Mouse (Mus musculus) urinary bladder, postnatal 36 days (tissue): ENCODE results near the gene Rabgap1.
A peak's percentile ranks its signal among the peaks of the same experiment; 100 is the strongest.

ENCODE experiments used
- DNase-seq, 2 experiments: peaks; one replicate each; pipeline ENCODE4 v3.0.0; 2022; ENCODE audit warnings: low spot score in 2 of 2, mixed read lengths in 1 of 2

The Rabgap1 gene

DNA sequence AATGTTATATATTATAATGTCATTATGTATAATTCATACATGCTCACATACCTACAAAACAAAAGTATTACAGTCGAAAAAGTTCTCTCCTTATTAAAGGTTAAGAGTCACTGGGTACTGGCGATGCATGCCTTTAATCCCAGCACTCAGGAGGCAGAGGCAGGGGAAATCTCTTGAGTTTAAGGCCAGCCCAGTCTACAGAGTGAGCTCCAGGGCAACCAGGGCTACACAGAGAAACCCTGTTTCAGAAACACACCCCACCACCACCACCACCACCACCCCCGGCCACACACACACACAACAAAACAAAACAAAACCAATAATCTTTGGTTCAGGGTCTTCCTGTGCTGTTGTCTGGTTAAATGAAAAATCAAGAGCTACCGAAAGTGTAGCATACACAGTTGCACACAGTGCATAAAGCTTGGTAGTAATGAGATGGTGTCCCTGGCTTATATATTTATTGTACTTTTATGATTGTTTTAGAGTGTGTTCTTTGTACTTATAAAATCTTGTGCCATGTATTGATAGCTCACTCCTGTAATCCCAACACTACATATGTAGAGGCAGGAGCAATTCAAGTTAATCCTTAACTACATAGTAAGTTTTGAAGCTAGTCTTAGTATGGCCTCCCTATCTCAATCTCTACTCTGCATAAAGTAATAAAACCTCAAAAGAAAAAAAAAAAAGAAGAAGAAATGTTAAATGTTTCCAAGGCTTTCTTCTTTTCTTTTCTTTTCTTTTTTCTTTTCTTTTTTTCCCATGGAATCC lies 68.2 kb downstream of the Rabgap1 start:
- DNase-seq: no peak

DNA sequence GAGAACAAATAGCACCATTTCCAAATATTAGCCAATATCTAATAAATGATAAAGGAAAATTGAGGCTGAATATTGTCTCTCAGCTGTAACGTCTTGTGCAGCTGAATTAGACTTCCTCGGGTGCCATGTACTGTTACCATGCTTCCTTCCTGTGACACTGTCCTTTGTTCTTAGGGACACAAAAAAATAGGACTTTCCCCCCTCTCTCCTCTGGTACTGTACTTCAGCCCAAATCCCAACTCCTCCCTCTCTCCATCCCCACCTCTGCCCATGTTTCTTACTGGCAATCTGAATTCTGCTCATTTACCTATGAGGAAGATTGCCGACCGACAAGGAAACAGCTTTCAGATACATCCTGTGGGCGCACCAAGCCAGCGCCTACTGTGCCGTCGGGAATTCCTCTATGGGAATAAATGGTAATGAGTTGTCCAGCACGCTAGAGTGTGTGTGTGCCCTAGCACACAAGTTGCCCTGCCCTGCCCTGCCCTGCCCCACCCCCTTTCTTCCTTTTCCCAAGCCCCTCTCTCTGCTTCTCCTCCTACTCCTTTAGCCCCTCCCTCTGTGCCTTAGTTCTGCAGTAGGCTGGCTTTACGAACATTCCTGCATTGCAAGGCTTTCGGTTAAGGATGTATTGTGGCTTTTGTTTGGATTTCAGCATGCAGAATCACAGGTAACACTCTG lies 73.1 kb downstream of the Rabgap1 start, which contains the start of gene Gpr21:
Gene Gpr21 (plus strand): TSS at position 303 of the 681 bp plus-strand sequence.
- no peak for DNase-seq

DNA sequence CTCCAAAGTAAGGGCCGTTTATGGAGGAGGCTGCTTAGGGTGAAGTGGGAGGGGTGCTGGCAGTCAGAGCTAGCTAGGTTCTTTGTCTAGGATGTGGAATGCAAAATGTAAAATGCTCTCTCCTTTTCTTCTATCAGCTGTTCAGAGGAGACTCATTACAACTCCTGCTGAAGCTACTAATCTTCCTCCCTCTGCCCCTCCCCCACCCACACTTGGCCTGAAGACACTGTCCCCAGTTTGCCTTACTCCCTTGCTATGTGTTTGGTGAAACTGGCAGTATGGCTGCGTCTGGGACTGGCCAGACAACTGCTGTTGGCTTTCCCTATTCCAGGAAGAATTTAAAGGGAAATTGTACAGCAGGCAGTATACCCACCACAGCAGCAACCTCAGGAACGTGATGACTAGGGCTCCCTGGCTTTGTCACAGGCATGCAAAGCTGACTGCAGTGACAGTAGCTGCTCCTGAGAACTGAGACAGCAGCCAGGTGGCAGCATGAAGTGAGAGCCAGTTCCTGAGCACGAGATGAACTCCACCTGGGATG lies 73.9 kb downstream of the Rabgap1 start:
- DNase-seq: no peak

DNA sequence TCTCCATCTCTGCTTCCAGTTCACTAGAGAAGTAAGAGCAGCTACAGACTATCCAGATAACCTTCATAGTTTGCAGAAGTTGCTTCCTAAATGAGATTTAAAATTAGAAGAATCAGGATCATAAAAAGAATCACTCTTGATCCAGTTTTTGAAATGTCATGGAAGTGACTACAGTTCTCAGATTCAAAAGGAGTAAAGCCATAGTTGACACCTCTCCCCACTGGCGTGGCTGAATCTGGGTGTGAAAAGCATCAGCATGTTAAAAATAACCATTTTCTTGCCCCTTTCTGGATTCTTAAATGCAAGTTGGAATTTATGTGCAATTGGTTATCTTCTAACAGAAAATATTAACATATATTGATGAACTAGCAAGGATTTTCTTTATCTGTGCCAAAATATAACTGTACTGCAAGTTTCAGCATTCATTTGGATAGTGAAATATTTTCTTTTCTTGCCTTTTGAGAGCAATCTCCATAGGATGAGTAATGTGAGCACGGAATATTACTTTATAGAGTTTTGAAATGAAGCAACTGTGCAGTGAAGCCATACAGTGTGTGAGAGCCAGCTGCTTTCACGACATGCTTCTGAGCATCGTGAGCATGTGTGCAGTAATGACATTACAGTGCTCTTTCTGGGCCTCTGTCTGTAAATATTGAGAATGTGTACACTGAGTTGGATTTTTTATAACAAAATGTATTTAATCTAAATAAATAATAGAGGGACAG lies 75.6 kb downstream of the Rabgap1 start:
- DNase-seq: no peak

DNA sequence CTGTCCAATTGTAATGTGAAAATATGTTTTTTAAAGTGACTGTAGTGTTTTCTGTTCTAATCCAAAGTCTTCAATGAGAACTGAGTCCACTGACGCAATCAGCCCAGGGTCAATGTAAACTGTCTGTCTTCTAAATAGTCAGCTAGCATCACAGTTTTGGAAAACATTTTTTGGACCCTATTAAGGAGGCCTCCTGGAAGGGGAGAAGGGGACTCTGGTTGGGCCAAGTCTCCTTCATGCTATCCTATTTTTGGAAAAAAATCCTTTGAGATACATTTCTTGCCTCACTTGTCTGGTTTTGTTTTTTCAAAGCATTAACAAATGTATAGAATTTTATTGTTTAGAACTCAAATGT lies 76.2 kb downstream of the Rabgap1 start:
- no peak for DNase-seq

DNA sequence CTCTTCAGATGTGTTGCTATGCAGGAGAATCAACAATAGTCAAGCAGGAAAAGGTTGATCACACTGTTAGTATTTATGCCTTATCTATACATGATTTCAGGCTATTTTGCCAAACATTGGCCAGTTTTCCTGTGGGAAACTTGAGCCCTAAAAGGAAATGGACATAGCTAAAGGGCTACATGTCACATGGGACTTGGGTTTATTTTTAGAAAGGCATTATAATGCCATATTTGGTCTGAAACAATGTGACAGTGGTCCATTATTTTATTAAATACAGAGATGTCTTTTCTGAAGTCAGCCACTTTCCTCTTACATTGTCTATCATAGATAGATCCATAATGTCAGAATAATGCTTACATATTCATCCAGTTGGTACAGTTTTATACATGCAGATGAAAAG lies 84.5 kb downstream of the Rabgap1 start:
- DNase-seq: no peak

DNA sequence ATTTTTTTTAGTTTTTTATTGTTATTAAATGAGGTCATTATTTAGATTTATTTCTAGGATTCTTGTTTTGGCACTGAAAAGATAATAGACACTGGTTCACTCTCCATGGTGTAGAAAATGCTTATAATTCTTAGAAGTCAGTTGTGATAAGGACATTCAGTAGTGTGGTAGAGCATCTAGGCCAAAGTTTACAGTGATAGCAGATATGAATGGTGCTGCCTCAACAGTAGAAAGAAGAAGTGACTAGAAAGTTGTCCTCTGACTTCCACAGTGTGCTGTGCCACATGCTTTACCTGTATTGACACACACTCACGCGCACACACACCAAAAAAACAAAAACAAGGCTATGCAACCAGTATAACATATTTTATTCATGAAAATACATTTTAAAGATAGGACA lies 86.3 kb downstream of the Rabgap1 start:
- DNase-seq: no peak

DNA sequence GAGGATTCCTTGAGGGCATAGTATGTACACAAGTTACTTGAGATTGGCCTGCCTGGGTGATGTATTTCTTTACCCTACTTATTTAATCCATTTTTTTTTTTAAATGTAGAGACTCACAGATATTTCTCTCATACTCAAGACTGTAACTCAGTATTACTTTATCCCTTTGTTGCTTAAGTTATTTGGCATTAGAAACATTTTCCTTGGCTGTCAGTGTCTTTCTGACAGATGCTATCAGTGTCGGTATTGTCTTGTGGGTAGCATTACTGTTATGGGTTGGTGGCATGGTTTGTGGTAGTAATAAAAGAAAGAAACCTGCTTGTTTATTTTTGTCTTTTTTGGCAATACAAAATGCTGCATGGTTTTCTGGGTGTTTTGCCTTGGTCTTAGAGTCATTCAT lies 87.7 kb downstream of the Rabgap1 start:
- no peak for DNase-seq

DNA sequence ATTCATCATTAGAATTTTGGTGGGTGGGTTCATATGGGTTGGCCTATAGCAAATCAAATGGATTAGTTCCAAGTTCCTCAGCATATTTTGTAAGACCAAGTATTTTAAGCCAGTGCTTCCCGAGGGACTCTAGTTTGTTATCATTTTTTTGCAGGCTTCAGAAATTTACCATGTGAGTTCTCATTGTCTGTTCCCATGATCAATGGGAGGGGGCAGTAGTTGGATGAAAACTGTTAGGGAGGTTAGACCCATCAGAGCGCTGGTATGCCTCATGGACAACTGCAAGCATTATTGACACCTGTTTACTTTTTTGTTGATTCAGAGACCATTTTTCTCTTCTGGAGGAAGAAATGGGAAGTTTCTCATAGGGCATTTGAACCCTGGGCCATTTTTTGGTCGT lies 88.6 kb downstream of the Rabgap1 start:
- DNase-seq: no peak

DNA sequence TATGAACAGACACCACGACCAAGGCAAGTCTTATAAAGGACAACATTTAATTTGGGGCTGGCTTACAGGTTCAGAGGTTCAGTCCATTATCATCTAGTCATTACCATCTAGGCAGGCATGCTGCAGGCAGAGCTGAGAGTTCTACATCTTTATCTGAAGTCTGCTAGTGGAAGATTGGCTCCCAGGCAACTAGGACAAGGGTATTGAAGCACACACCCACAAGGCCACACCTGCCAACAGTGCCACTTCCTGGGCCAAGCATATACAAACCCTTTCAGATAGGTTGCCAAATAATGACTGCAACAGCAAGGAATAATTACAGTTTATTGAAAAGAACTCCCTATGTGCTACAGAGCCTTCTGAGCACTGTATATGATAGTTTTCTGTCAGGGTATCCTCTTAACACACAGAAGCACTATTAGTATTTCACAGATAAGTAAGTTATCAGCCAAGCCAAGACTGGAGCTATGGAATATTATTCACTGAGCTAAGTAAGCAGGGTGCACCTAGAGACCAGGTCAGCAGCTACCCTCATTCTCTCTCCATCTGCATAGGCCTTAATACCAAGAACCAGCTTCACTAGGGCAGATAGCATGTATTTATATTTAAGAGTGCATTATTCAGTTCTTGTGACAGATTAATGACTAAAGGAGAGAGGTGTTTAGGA lies 106.4 kb downstream of the Rabgap1 start:
- peak in 1 of 2 experiments; percentile 16 for DNase-seq

DNA sequence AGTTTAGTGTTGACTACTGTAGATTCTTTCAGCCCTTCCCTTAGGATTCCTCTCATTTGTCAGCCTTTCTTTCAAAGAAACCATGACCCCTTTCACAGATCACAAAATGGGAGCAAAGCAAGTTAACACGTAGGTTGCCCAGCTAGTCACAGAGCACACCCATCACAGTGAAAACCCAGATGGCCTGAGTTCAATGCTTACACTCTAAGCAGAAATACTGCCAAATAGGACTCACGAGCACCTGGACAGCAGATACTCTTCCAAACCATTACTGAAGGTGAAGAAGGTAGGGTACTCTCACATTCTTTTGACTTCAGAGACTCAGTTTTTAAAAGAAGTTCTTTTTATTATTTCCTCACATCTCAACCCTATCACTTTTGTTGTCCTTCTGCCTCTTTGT lies 113.3 kb downstream of the Rabgap1 start:
- DNase-seq: no peak

DNA sequence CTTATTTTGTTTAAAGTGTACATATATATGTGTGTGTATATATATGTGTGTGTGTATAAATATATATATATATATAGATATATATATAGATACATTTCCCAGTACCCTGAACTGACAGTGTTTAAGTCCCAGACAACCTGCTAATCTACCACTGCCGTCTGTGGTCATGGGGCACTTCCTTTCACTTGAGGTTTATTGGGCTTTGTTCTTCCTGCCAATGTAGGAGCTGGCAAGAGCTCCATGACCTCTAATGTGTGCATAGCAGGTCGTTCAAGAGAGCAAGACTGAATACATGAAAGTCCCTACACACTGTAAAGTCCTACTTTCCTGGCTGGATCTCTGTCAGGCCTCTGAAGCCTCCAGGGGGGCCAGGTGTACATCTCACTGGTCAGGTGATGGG lies 122.5 kb downstream of the Rabgap1 start:
- DNase-seq: no peak

DNA sequence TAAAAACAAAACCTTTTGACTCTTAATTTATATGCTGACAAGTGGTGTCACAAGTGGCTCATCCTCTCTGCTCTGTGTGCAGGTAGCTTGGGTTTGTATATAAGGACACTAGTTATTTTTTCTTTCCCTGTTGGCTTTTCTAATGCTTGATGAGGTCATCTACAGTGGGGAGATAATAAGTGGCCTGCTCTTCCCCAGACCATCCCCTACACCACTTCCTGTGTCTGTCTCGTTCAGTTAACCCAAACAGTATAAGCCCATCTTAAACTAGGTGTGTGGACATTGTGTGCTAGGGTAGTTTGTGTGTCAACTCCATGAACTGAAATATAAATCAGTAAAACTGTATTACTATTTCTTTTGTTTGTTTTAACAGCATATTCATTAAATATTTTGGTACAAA lies 123.0 kb downstream of the Rabgap1 start:
- DNase-seq: no peak

DNA sequence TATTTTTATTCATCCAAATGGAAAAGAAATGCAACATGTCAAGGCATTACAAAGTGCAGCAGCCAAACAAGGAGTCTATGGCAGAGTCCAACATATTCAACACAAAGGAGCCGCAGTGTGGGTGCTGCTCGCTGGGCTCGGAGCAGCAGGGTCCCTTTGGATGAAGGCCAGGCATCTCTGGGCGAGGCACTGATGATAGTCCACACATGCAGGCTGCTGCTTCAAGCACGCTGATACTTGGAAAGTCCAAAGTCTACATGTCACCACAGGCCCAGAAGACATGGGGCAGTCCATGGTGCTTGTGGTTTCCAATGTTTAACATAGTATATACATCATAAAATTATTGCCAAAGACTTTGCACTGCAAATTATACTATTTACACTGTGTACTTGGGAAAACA lies 126.8 kb downstream of the Rabgap1 start:
- peak; percentile 26 to 30 for DNase-seq

DNA sequence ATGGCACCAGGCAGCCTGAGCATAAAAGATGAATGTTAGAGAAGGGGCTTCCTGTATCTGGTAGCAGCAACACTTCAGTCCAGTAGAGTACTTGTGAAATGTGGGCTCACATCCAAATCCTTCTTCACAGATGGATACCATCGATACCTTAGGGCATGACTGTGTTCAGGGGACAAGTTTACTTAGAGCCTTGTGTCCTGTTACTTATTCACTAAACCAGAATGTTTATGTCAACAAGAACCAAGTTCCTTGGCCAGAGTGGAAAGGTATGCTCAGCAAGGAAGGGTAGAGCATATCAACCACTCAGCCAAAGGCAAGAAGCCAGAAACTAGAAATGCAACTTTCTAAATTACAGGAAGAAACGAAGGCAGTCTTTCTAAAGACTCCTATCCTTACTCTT lies 127.6 kb downstream of the Rabgap1 start:
- peak in 1 of 2 experiments; percentile 3 for DNase-seq

DNA sequence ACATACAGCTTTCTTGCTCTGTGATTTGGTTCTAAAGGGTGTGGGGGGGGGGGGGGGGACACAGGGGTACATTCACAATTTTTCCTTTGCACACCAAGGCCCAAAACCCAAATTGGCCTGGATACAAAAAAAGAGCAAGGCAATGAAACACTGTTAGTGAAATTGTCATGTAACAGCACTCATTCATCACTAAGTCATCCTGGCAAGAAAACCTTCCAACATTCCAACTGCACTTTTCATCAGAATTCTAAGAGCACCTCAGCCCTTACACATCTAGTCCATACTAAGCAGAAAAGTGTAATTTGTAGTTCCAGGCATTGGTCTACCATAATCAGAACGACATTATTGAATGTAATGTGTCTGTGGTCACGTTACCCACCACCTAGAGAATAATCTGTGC lies 129.1 kb downstream of the Rabgap1 start:
- no peak for DNase-seq

DNA sequence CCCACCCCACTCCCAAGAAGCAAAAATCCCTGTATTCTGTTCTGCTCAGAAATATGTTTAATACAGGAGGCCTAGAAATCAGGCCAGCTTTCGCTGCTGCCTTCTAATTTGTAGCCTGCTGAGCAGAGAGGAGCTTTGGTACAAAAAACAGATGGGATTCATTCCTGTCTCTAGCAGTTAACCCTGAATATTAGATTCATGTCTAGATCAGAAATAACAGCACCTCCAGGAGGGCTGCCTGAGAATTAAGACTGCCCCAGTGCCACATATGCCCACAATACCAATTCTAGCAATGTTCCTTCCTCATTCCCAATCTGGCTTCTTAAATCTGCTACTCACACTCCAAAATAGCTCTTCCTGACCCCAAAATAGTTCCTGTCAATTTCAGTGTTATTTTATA lies 133.6 kb downstream of the Rabgap1 start:
- no peak for DNase-seq

DNA sequence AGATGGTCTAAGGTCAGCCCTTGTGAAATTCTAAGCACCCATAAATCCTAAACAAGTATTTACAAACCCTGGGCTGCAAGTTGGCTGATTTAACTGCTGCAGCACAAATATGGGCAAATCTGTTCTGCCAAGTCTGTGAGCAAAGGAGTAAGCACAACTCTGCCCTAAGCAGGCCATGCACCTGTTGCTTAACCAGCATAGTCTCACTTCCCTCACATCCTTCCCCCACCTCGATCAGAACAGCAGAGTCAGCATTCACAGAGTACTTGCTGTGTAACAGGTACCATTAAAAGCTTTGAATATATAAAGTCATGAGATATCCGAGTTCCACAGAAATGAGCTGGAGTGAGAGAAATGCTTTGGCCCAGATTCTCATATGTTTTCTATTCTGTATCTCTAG lies 135.1 kb downstream of the Rabgap1 start:
- no peak for DNase-seq

DNA sequence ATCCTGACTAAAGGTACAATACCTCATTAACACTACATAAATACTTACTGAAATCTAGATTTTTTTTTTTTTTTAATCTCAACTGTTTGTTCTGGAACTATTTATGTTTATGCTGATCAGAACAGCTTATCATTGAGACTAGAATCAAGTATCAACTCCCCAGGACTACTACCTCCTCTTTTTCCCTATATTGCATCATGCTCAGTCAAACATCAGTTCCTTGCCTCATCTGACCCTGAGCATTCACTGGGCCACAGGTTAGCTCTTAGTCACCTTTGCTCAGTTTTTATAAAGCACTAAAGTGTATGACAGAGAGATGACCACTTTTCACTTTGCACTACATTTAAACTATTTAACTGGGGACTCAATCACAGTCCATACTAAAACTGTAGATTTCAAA lies 144.8 kb downstream of the Rabgap1 start:
- DNase-seq: no peak
